Mouse (Mus musculus) cortical plate, adult 2 months (tissue): ENCODE results near the gene Zfyve19. TPM values are rescaled to one million over a fixed set of nuclear protein-coding genes. Genes with fewer than 3 reads are reported as not detected.

Experiments
- H3K27ac ChIP-seq: fragments of 200-500 bp; 2 replicates; pipeline ENCODE4 v1.5.1; 2012; ENCODE audit warnings: low read length, control low read depth, inconsistent platforms; ENCODE audit not compliant: insufficient read depth
- H3K4me1 ChIP-seq: fragments of 200-500 bp; 2 replicates; pipeline ENCODE4 v1.6.1; 2011; ENCODE audit warnings: low read length; ENCODE audit not compliant: control insufficient read depth, insufficient read depth
- H3K4me3 ChIP-seq: fragments of 200-500 bp; 2 replicates; pipeline ENCODE4 v1.5.1; 2011; ENCODE audit warnings: mild to moderate bottlenecking, low read length, control low read depth; ENCODE audit not compliant: insufficient read depth
- CTCF ChIP-seq: fragments of 200-500 bp; IDR thresholded peaks from 2 replicates; pipeline ENCODE4 v1.5.1; 2011; ENCODE audit warnings: mild to moderate bottlenecking, control low read depth, low read length; ENCODE audit not compliant: insufficient read depth; ENCODE audit errors: extremely low read depth
- POLR2A ChIP-seq: fragments of 200-500 bp; IDR thresholded peaks from 2 replicates; pipeline ENCODE4 v1.6.1; 2011; ENCODE audit warnings: mild to moderate bottlenecking, low read length, control low read depth; ENCODE audit not compliant: insufficient read depth; ENCODE audit errors: extremely low read depth
- polyA plus RNA-seq: library from polyadenylated mRNA; depleted of rRNA; stranded (reverse); fragments of >200 nt; gene quantifications from 2 replicates; pipeline ENCODE4 v1.2.3, GENCODE M21; 2012

The Zfyve19 gene
- polyA plus RNA-seq, 1 experiment, result 52.9 TPM

- Histone ChIP-seq H3K4me3 (no peak overlapping the region), H3K4me1 (no peaks in the 10 kb centered on the region), H3K27ac (no peak overlapping the region)
- no peak for TF ChIP-seq POLR2A
- TF ChIP-seq CTCF, result no peak
Observed at GRCm38 (mm10) chr2:119172446-119172845, 36.0 kb upstream of the Zfyve19 start.

GRCm38 (mm10) chr2:119172862-119173576 is 35.4 kb upstream of the Zfyve19 start:
- no peaks in the 10 kb centered on the region for H3K4me1 ChIP-seq
- H3K4me3 ChIP-seq, result no peak overlapping the region
- TF ChIP-seq POLR2A (no peak), CTCF (no peak)
- no peak overlapping the region for H3K27ac ChIP-seq

- Histone ChIP-seq H3K27ac (no peak within 1 kb of the TSS), H3K4me3 (no peak within 1 kb of the TSS), H3K4me1 (no peaks in the 10 kb centered on the region)
- TF ChIP-seq POLR2A, result no peak
- TF ChIP-seq CTCF, result no peak
Observed at GRCm38 (mm10) chr2:119173991-119174651, 34.3 kb upstream of the Zfyve19 start, which contains the start of gene Gm14137. Gm14137 (plus strand) TSS chr2:119174509.

- no peak overlapping the region for H3K4me3 ChIP-seq
- TF ChIP-seq POLR2A (no peak), CTCF (no peak)
- no peak overlapping the region for H3K27ac ChIP-seq
- no peaks in the 10 kb centered on the region for H3K4me1 ChIP-seq
Observed at GRCm38 (mm10) chr2:119174866-119175265, 33.6 kb upstream of the Zfyve19 start.

GRCm38 (mm10) chr2:119175614-119176013 is 32.8 kb upstream of the Zfyve19 start:
- TF ChIP-seq POLR2A, result no peak
- no peak for TF ChIP-seq CTCF
- H3K27ac ChIP-seq, result no peak overlapping the region
- H3K4me1 ChIP-seq, result no peaks in the 10 kb centered on the region
- no peak overlapping the region for H3K4me3 ChIP-seq

GRCm38 (mm10) chr2:119176761-119177160 is 31.7 kb upstream of the Zfyve19 start:
- no peak for TF ChIP-seq POLR2A
- no peak for TF ChIP-seq CTCF
- no peaks in the 10 kb centered on the region for H3K4me1 ChIP-seq
- no peak overlapping the region for H3K27ac ChIP-seq
- H3K4me3 ChIP-seq, result no peak overlapping the region

- H3K4me1 ChIP-seq, result no peaks in the 10 kb centered on the region
- H3K27ac ChIP-seq, result no peak overlapping the region
- TF ChIP-seq POLR2A (no peak), CTCF (no peak)
Observed at GRCm38 (mm10) chr2:119177384-119177939, 31.0 kb upstream of the Zfyve19 start.

GRCm38 (mm10) chr2:119182914-119183313 is 25.5 kb upstream of the Zfyve19 start:
- Histone ChIP-seq H3K4me3 (no peak overlapping the region), H3K27ac (no peak overlapping the region), H3K4me1 (no peaks in the 10 kb centered on the region)
- no peak for TF ChIP-seq CTCF
- TF ChIP-seq POLR2A, result no peak

More at GRCm38 (mm10) chr2:119177384-119177939, 31.0 kb upstream of the Zfyve19 start:
- H3K4me3 ChIP-seq, result no peak overlapping the region

- peak; percentile 79 for TF ChIP-seq CTCF
- TF ChIP-seq POLR2A, result no peak
- Histone ChIP-seq H3K4me3 (no peak overlapping the region; the same call in 1 of the 2 replicates), H3K4me1 (peaks cover 2% of the 10 kb centered on the region; the same call in 1 of the 2 replicates), H3K27ac (no peak overlapping the region)
Observed at GRCm38 (mm10) chr2:119189029-119189710, 19.2 kb upstream of the Zfyve19 start.
